Mouse (Mus musculus) large intestine, adult 2 months (tissue): ENCODE data around the gene Gm13289. TPM values are rescaled to one million over a fixed set of nuclear protein-coding genes. Genes with fewer than 3 reads are reported as not detected.
"Not testable (repeated sequence)": the region's sequence is repeated elsewhere in the genome, so short reads cannot be mapped to it uniquely, and the experiment has no call there.

ENCODE experiments used
- DNase-seq: peaks from one replicate; pipeline ENCODE4 v3.0.0-alpha.2; 2012; ENCODE audit warnings: low read depth, low spot score
- WGBS: fragments of 180-500 bp; shearing (Covaris S2); methylation state at CpG from one replicate; pipeline ENCODE4 v1.1.7; 2018; 5-methylcytosine and 5-hydroxymethylcytosine counted together
- polyA plus RNA-seq: library from polyadenylated mRNA; depleted of rRNA; stranded (reverse); fragments of >200 nt; gene quantifications from 2 replicates; pipeline ENCODE4 v1.2.3, GENCODE M21; 2012; rRNA removed

Gene Gm13289
- polyA plus RNA-seq, 1 experiment: not detected

GRCm38 (mm10) chr4:88780320-88780719 is 3.6 kb downstream of the Gm13289 start:
- DNase-seq: not testable (repeated sequence)
- 60% methylated on average over 16 of the region's 18 CpGs for WGBS

- 18% methylated on average over 4 of the region's 7 CpGs for WGBS
- DNase-seq: not testable (repeated sequence)
Measured at GRCm38 (mm10) chr4:88781831-88782230, 5.1 kb downstream of the Gm13289 start, which contains the start of gene Ifnz. Gene Ifnz, plus strand, starts transcription at chr4:88782131.

GRCm38 (mm10) chr4:88782335-88782734 is 5.6 kb downstream of the Gm13289 start:
- WGBS: 0% methylated on average over 16 of the region's 31 CpGs
- not testable (repeated sequence) for DNase-seq

- DNase-seq: not testable (repeated sequence)
Measured at GRCm38 (mm10) chr4:88785409-88785808, 8.7 kb downstream of the Gm13289 start, which contains the start of gene Gm13276. Gene Gm13276, plus strand, starts transcription at chr4:88785709.

GRCm38 (mm10) chr4:88788402-88788801 is 11.7 kb downstream of the Gm13289 start, which contains the start of gene Gm13277:
Gene Gm13277, plus strand, starts transcription at chr4:88788632.
- DNase-seq: not testable (repeated sequence)
- 0% methylated on average over 4 of the region's 28 CpGs for WGBS

More at GRCm38 (mm10) chr4:88785409-88785808, 8.7 kb downstream of the Gm13289 start, which contains the start of gene Gm13276:
- WGBS: no CpG with 5 or more reads among the region's 27 CpGs

- not testable (repeated sequence) for DNase-seq
- no CpG with 5 or more reads among the region's 28 CpGs for WGBS
Measured at GRCm38 (mm10) chr4:88791250-88791649, 14.5 kb downstream of the Gm13289 start, which contains the start of gene Gm13278. Gene Gm13278, plus strand, starts transcription at chr4:88791550.

- not testable (repeated sequence) for DNase-seq
- under 1% methylated on average over 15 of the region's 52 CpGs for WGBS
Measured at GRCm38 (mm10) chr4:88793936-88794675, 17.4 kb downstream of the Gm13289 start, which contains the start of gene Gm13275. Gene Gm13275, plus strand, starts transcription at chr4:88794487.

GRCm38 (mm10) chr4:88797097-88797496 is 20.4 kb downstream of the Gm13289 start, which contains the start of gene Gm13279:
Gene Gm13279, plus strand, starts transcription at chr4:88797397.
- not testable (repeated sequence) for DNase-seq
- no CpG with 5 or more reads among the region's 28 CpGs for WGBS

GRCm38 (mm10) chr4:88799365-88799764 is 22.6 kb downstream of the Gm13289 start, which contains the start of gene Gm13285:
Gene Gm13285, plus strand, starts transcription at chr4:88799665.
- DNase-seq: not testable (repeated sequence)
- 16% methylated on average over 6 of the region's 7 CpGs for WGBS

GRCm38 (mm10) chr4:88802954-88803353 is 26.2 kb downstream of the Gm13289 start, which contains the start of gene Gm13287:
Gene Gm13287, plus strand, starts transcription at chr4:88803254.
- no CpG with 5 or more reads among the region's 29 CpGs for WGBS
- not testable (repeated sequence) for DNase-seq

- DNase-seq: not testable (repeated sequence)
- no CpG with 5 or more reads among the region's 8 CpGs for WGBS
Measured at GRCm38 (mm10) chr4:88805231-88805630, 28.5 kb downstream of the Gm13289 start, which contains the start of gene Gm13288. Gene Gm13288, plus strand, starts transcription at chr4:88805531.

GRCm38 (mm10) chr4:88805761-88806160 is 29.0 kb downstream of the Gm13289 start:
- DNase-seq: not testable (repeated sequence)
- under 1% methylated on average over 13 of the region's 34 CpGs for WGBS

- 58% methylated on average over 3 of the region's 3 CpGs for WGBS
Measured at GRCm38 (mm10) chr4:88815928-88816327, 39.2 kb downstream of the Gm13289 start, which contains the start of gene Ifna7. Gene Ifna7, plus strand, starts transcription at chr4:88816228.

GRCm38 (mm10) chr4:88819659-88820058 is 42.9 kb downstream of the Gm13289 start, which contains the start of gene Ifna11:
Gene Ifna11, plus strand, starts transcription at chr4:88819959.
- 84% methylated on average over 1 of the region's 1 CpGs for WGBS
- no peak for DNase-seq

More at GRCm38 (mm10) chr4:88815928-88816327, 39.2 kb downstream of the Gm13289 start, which contains the start of gene Ifna7:
- no peak for DNase-seq

GRCm38 (mm10) chr4:88822995-88823394 is 46.3 kb downstream of the Gm13289 start:
- DNase-seq: no peak
- WGBS: 30% methylated on average over 4 of the region's 4 CpGs

Other genes starting within 250 kb of the Gm13289 start
- not detected in 2 replicates for gene Ifna15, start 218.7 kb upstream of the Gm13289 start, polyA plus RNA-seq
- not detected in 2 replicates for gene Ifna14, start 205.1 kb upstream of the Gm13289 start, polyA plus RNA-seq
- not detected in 2 replicates for gene Ifna9, start 184.5 kb upstream of the Gm13289 start, polyA plus RNA-seq
- gene Ifna12, start 173.5 kb upstream of the Gm13289 start, polyA plus RNA-seq: not detected in 2 replicates
- gene C87499, start 142.5 kb upstream of the Gm13289 start, polyA plus RNA-seq: not detected in 2 replicates
- gene Ifna13, start 132.5 kb upstream of the Gm13289 start, polyA plus RNA-seq: not detected in 2 replicates
- gene Ifna16, start 100.0 kb upstream of the Gm13289 start, polyA plus RNA-seq: not detected in 2 replicates
- not detected in 2 replicates for gene Ifna2, start 93.0 kb upstream of the Gm13289 start, polyA plus RNA-seq
- not detected in 2 replicates for gene Ifnab, start 85.6 kb upstream of the Gm13289 start, polyA plus RNA-seq
- 0.15 and 0.21 TPM in 2 replicates for gene Gm26566, start 55.1 kb upstream of the Gm13289 start, polyA plus RNA-seq
- 7.2 and 12.3 TPM in 2 replicates for gene Klhl9, start 54.5 kb upstream of the Gm13289 start, polyA plus RNA-seq
- not detected in 2 replicates for gene Gm13271, start 22.1 kb upstream of the Gm13289 start, polyA plus RNA-seq
- gene Gm13283, start 16.8 kb upstream of the Gm13289 start, polyA plus RNA-seq: not detected in 2 replicates
- gene Gm13290, start 3.1 kb upstream of the Gm13289 start, polyA plus RNA-seq: not detected in 2 replicates
- gene Gm13272, start 2.9 kb downstream of the Gm13289 start, polyA plus RNA-seq: not detected in 2 replicates
- gene Ifnz, start 5.2 kb downstream of the Gm13289 start, polyA plus RNA-seq: not detected in 2 replicates
- not detected in 2 replicates for gene Gm13276, start 8.8 kb downstream of the Gm13289 start, polyA plus RNA-seq
- not detected in 2 replicates for gene Gm13277, start 11.7 kb downstream of the Gm13289 start, polyA plus RNA-seq
- gene Gm13278, start 14.6 kb downstream of the Gm13289 start, polyA plus RNA-seq: not detected in 2 replicates
- not detected in 2 replicates for gene Gm13275, start 17.6 kb downstream of the Gm13289 start, polyA plus RNA-seq
- gene Gm13279, start 20.5 kb downstream of the Gm13289 start, polyA plus RNA-seq: not detected in 2 replicates
- not detected in 2 replicates for gene Gm13285, start 22.7 kb downstream of the Gm13289 start, polyA plus RNA-seq
- not detected in 2 replicates for gene Gm13287, start 26.3 kb downstream of the Gm13289 start, polyA plus RNA-seq
- gene Gm13288, start 28.6 kb downstream of the Gm13289 start, polyA plus RNA-seq: not detected in 2 replicates
- not detected in 2 replicates for gene Ifna7, start 39.3 kb downstream of the Gm13289 start, polyA plus RNA-seq
- not detected in 2 replicates for gene Ifna11, start 43.0 kb downstream of the Gm13289 start, polyA plus RNA-seq
- gene Ifna6, start 50.5 kb downstream of the Gm13289 start, polyA plus RNA-seq: not detected in 2 replicates
- not detected in 2 replicates for gene Ifna5, start 58.6 kb downstream of the Gm13289 start, polyA plus RNA-seq
- not detected in 2 replicates for gene Ifna4, start 64.9 kb downstream of the Gm13289 start, polyA plus RNA-seq
- not detected in 2 replicates for gene Ifna1, start 73.2 kb downstream of the Gm13289 start, polyA plus RNA-seq
- gene Ifne, start 103.3 kb downstream of the Gm13289 start, polyA plus RNA-seq: not detected in 2 replicates